Mouse (Mus musculus) liver, postnatal 0 days (tissue): ENCODE data around the gene Zswim5.

Source experiments
- CTCF ChIP-seq: sonication (generic); IDR thresholded peaks from 2 replicates; pipeline ENCODE4 v1.5.1; 2016; ENCODE audit warnings: antibody characterized with exemption, low read depth
- EP300 ChIP-seq: IDR thresholded peaks from 2 replicates; pipeline ENCODE4 v1.6.1; 2016; ENCODE audit warnings: antibody characterized with exemption, low read depth, mild to moderate bottlenecking

GRCm38 (mm10) chr4:116869898-116870297 is 7.3 kb upstream of the Zswim5 start:
- TF ChIP-seq CTCF, result no peak
- no peak for TF ChIP-seq EP300
